Mouse (Mus musculus) ovary, postnatal 10 days (tissue): ENCODE measurements around the gene Plxnc1.

Source experiments
- DNase-seq: peaks from one replicate; pipeline ENCODE4 v3.0.0; 2022; ENCODE audit warnings: low spot score

The Plxnc1 gene

GRCm38 (mm10) chr10:94944691-94945205, at the start of gene Plxnc1:
Plxnc1 (minus strand) TSS chr10:94944835.
- DNase-seq: peak; percentile 27

GRCm38 (mm10) chr10:94992127-94992526, 47.5 kb upstream of the Plxnc1 start:
- peak; percentile 56 for DNase-seq

GRCm38 (mm10) chr10:94991564-94992097, 47.0 kb upstream of the Plxnc1 start:
- peak; percentile 36 for DNase-seq

- DNase-seq: no peak
These were observed 46.3 kb upstream of the Plxnc1 start for GRCm38 (mm10) chr10:94990768-94991563.

GRCm38 (mm10) chr10:94989321-94989720, 44.7 kb upstream of the Plxnc1 start:
- DNase-seq: no peak

GRCm38 (mm10) chr10:94985103-94985502, 40.5 kb upstream of the Plxnc1 start:
- no peak for DNase-seq

- DNase-seq: no peak
These were observed 37.9 kb upstream of the Plxnc1 start for GRCm38 (mm10) chr10:94982528-94982927.

- no peak for DNase-seq
These were observed 37.0 kb upstream of the Plxnc1 start for GRCm38 (mm10) chr10:94981466-94982138.

GRCm38 (mm10) chr10:94978265-94978822, 33.7 kb upstream of the Plxnc1 start:
- no peak for DNase-seq

GRCm38 (mm10) chr10:94976329-94976728, 31.7 kb upstream of the Plxnc1 start:
- DNase-seq: no peak

GRCm38 (mm10) chr10:94975099-94975496, 30.5 kb upstream of the Plxnc1 start:
- DNase-seq: no peak

- no peak for DNase-seq
These were observed 29.9 kb upstream of the Plxnc1 start for GRCm38 (mm10) chr10:94974345-94975098.

- DNase-seq: no peak
These were observed 27.1 kb upstream of the Plxnc1 start for GRCm38 (mm10) chr10:94971625-94972161.

- no peak for DNase-seq
These were observed 25.6 kb upstream of the Plxnc1 start for GRCm38 (mm10) chr10:94970221-94970620.

- no peak for DNase-seq
These were observed 22.8 kb upstream of the Plxnc1 start for GRCm38 (mm10) chr10:94967468-94967867.

GRCm38 (mm10) chr10:94966789-94967188, 22.2 kb upstream of the Plxnc1 start:
- DNase-seq: no peak

- DNase-seq: no peak
These were observed 20.5 kb upstream of the Plxnc1 start for GRCm38 (mm10) chr10:94965093-94965492.

GRCm38 (mm10) chr10:94962005-94962404, 17.4 kb upstream of the Plxnc1 start:
- DNase-seq: no peak

- no peak for DNase-seq
These were observed 16.6 kb upstream of the Plxnc1 start for GRCm38 (mm10) chr10:94961283-94961682.

GRCm38 (mm10) chr10:94958311-94958710, 13.7 kb upstream of the Plxnc1 start:
- DNase-seq: no peak

- DNase-seq: no peak
These were observed 13.1 kb upstream of the Plxnc1 start for GRCm38 (mm10) chr10:94957705-94958104.
